Mouse (Mus musculus) skeletal muscle tissue, postnatal 0 days (tissue): Measurements from ENCODE around the gene Mettl7b. TPM values are rescaled to one million over a fixed set of nuclear protein-coding genes. Genes with fewer than 3 reads are reported as not detected.

Experiments
- polyA plus RNA-seq: library from polyadenylated mRNA; unstranded; fragments of >200 nt; fragmentation: Nextera tagmentation; extraction: Ambion mirVana; gene quantifications from 2 replicates; pipeline ENCODE4 v1.2.1, GENCODE M21; 2015

The Mettl7b gene
- polyA plus RNA-seq = 0.12 and 1.8 TPM in 2 replicates

DNA sequence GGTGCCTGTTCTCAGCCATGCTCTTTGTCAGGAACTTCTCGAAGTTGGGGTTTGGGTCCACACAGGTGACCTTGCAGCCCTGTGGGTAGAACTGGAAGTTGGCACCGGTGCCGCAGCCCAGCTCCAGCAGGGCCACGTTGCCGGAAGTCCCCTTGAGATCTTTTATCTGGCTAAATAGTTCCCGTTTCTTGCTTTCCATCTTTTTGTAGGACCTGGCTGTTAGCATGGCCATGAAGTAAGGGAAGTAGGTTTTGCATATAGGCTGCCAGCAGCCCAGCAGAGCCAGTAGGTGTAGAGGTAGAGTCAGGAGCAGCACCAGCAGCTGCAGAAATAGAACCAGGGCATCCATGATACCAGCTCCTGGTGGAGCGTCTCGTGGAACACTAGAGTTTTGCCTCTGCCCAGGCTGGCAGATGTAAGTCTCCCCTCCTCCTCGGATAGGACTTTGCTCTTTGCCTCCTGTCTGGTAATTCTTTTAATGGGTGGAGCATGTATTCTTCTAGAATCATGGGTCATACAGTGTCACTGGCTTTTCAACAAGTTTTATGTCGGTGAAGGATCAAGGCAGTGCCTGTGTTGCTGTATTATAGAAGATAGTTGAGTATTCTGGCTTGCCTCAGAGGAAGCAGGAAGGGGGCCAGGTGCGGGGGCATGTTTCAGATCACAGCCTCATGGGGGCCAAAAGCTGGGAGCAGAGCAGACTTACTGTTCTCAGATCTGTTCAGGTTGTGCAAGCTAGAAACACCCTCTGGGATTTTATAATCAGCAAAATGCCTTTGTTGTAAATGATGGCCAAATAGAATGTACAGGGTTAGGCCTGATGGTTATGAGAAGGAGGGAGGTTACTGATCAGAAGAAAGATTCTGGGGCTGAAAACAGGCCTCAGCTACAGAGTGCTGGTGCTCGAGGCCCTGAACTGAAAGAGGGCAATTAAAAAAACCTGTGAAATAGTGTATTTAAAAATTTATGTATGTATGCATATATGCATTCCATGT lies at the start of gene Mettl7b:
TSS of gene Mettl7b (minus strand) at position 399 of the 995 bp plus-strand sequence.

GRCm38 (mm10) chr10:129010288-129010841 lies 49.6 kb upstream of the Mettl7b start, which contains the start of gene Olfr763:
Gene Olfr763 (plus strand): TSS chr10:129010791.

GRCm38 (mm10) chr10:128989131-128989530 lies 28.3 kb upstream of the Mettl7b start, which contains the start of gene Olfr9:
Gene Olfr9 (plus strand): TSS chr10:128989431.

GRCm38 (mm10) chr10:128933574-128933973 lies 27.2 kb downstream of the Mettl7b start, which contains the start of gene Itga7:
Gene Itga7 (plus strand): TSS chr10:128933818.

GRCm38 (mm10) chr10:128923935-128924334 lies 36.9 kb downstream of the Mettl7b start, which contains the start of gene Bloc1s1:
Gene Bloc1s1 (minus strand): TSS chr10:128924035.

DNA sequence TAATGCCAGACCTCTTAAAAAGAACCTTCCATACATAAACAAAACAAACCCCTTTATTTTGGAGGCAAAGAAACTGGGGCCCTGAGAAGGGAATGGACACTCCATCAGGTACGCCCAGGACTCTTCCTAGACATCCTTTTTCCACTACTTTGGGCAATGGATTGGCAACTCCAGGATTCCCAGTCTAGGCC lies 38.1 kb downstream of the Mettl7b start, which contains the start of gene Rdh5:
TSS of gene Rdh5 (minus strand) at position 67 of the 191 bp plus-strand sequence.

Other genes with a start within 250 kb of the Mettl7b start
- gene Dgka, start 216.1 kb downstream of the Mettl7b start, polyA plus RNA-seq = 3.7 and 5.1 TPM in 2 replicates
- gene Pym1, start 213.1 kb downstream of the Mettl7b start, polyA plus RNA-seq = 13.7 and 17.7 TPM in 2 replicates
- 0.99 and 2.1 TPM in 2 replicates for gene Mmp19, start 170.1 kb downstream of the Mettl7b start, polyA plus RNA-seq
- 28.7 TPM in 2 replicates for gene Dnajc14, start 156.9 kb downstream of the Mettl7b start, polyA plus RNA-seq
- gene Tmem198b, start 156.6 kb downstream of the Mettl7b start, polyA plus RNA-seq = 11.2 and 11.9 TPM in 2 replicates
- gene Sarnp, start 143.7 kb downstream of the Mettl7b start, polyA plus RNA-seq = 85.9 and 110 TPM in 2 replicates
- 14.4 and 18.7 TPM in 2 replicates for gene Ormdl2, start 139.3 kb downstream of the Mettl7b start, polyA plus RNA-seq
- 1.7 and 2.1 TPM in 2 replicates for gene Gdf11, start 69.3 kb downstream of the Mettl7b start, polyA plus RNA-seq
- 697 and 764 TPM in 2 replicates for gene Cd63, start 60.0 kb downstream of the Mettl7b start, polyA plus RNA-seq
- gene Rdh5, start 38.1 kb downstream of the Mettl7b start, polyA plus RNA-seq = 15.9 and 16.8 TPM in 2 replicates
- 280 and 296 TPM in 2 replicates for gene Bloc1s1, start 37.0 kb downstream of the Mettl7b start, polyA plus RNA-seq
- 80.0 and 81.3 TPM in 2 replicates for gene Itga7, start 27.2 kb downstream of the Mettl7b start, polyA plus RNA-seq
- not detected in 2 replicates for gene Olfr9, start 28.4 kb upstream of the Mettl7b start, polyA plus RNA-seq
- not detected in 2 replicates for gene Olfr763, start 49.8 kb upstream of the Mettl7b start, polyA plus RNA-seq
- not detected in 2 replicates for gene Olfr764-ps1, start 78.9 kb upstream of the Mettl7b start, polyA plus RNA-seq
- not detected in 2 replicates for gene Olfr765, start 89.0 kb upstream of the Mettl7b start, polyA plus RNA-seq
- gene Olfr766-ps1, start 108.0 kb upstream of the Mettl7b start, polyA plus RNA-seq = not detected in 2 replicates
- gene Olfr767, start 121.9 kb upstream of the Mettl7b start, polyA plus RNA-seq = not detected in 2 replicates
- not detected in 2 replicates for gene Olfr768, start 138.4 kb upstream of the Mettl7b start, polyA plus RNA-seq
- not detected in 2 replicates for gene Olfr769, start 156.9 kb upstream of the Mettl7b start, polyA plus RNA-seq
- gene Olfr770, start 178.0 kb upstream of the Mettl7b start, polyA plus RNA-seq = not detected in 2 replicates
- gene Olfr771, start 203.8 kb upstream of the Mettl7b start, polyA plus RNA-seq = not detected in 2 replicates
- gene Olfr772, start 216.9 kb upstream of the Mettl7b start, polyA plus RNA-seq = not detected in 2 replicates
- not detected in 2 replicates for gene Olfr773, start 226.4 kb upstream of the Mettl7b start, polyA plus RNA-seq